Mouse (Mus musculus): ENCODE data around the gene Gm39566. TPM values are rescaled to one million over a fixed set of nuclear protein-coding genes. Genes with fewer than 3 reads are reported as not detected.

The Gm39566 gene
- polyA plus RNA-seq, 1 experiment from 2014 or later, result not detected

DNA sequence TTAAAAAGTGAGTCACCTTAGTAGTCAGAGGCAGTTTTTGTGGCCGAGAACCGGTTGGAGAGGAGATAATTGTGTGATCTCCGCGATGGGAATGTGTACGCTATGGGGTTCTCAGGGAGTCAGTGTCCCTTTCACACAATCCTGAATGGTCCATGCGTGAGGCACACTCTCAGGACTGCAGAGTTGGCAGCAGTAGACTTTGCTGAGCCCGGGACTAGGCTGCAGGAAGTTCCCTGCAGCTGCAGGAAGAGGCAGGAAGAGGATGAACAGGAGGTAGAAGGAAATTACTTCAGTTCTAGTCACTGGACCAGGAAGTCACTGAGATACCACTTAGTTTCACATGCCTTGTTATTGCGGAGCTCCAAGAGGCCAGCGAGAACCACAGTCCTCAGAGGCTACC is 34.0 kb upstream of the Gm39566 start:
- H3K4me3 ChIP-seq (replicated peaks; ENCODE audit: low read length), result no peak overlapping the region
- DNase-seq (ENCODE audit: low spot score), result no peak
- H3K27ac ChIP-seq, result no peak overlapping the region
- 94% methylated on average over 9 of the region's 9 CpGs for WGBS
- H3K4me1 ChIP-seq (replicated peaks; ENCODE audit: control insufficient read depth, insufficient read depth, low read length), result peaks cover 24% of the 10 kb centered on the region
- ATAC-seq (ENCODE audit: low FRiP score), result no peak
- no peaks in the 10 kb centered on the region for H3K27me3 ChIP-seq (ENCODE audit: control insufficient read depth, insufficient read depth, low read length)
- no peak overlapping the region for H3K4me2 ChIP-seq (replicated peaks)
- H3K9ac ChIP-seq, result no peak overlapping the region
- H3K9me3 ChIP-seq (ENCODE audit: control insufficient read depth, low read length), result no peaks in the 10 kb centered on the region
- peaks cover 40% of the 10 kb centered on the region for H3K36me3 ChIP-seq (replicated peaks; ENCODE audit: control insufficient read depth, insufficient read depth)

DNA sequence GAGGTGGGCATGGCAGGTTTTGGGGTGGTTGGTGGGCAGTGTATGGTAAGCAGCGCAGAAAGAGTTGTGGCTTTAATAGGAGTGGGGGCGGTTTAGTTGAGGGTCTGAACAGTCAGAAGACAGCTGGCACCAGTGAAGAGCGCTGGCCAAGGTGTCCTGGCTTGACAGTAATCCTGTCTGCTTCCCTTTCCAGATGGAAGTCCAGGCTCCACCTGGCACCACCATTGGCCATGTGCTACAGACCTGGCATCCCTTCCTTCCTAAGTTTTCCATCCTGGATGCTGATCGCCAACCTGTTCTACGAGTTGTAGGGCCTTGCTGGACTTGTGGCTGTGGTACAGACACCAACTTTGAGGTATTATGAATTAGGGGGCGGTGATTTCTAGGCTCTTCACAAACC is 32.9 kb upstream of the Gm39566 start:
- no peak for DNase-seq (ENCODE audit: low spot score)
- Histone ChIP-seq H3K27ac (no peak overlapping the region), H3K27me3 (ENCODE audit: control insufficient read depth, insufficient read depth, low read length) (no peaks in the 10 kb centered on the region), H3K4me3 (replicated peaks; ENCODE audit: low read length) (peak overlapping the region; percentile 60), H3K36me3 (replicated peaks; ENCODE audit: control insufficient read depth, insufficient read depth) (peaks cover 40% of the 10 kb centered on the region), H3K9ac (peak overlapping the region; percentile 77; the same call in 1 of the 2 replicates), H3K9me3 (ENCODE audit: control insufficient read depth, low read length) (no peaks in the 10 kb centered on the region), H3K4me2 (replicated peaks) (peak overlapping the region; percentile 86), H3K4me1 (replicated peaks; ENCODE audit: control insufficient read depth, insufficient read depth, low read length) (peaks cover 24% of the 10 kb centered on the region)
- 92% methylated on average over 6 of the region's 6 CpGs for WGBS
- ATAC-seq (ENCODE audit: low FRiP score), result no peak

DNA sequence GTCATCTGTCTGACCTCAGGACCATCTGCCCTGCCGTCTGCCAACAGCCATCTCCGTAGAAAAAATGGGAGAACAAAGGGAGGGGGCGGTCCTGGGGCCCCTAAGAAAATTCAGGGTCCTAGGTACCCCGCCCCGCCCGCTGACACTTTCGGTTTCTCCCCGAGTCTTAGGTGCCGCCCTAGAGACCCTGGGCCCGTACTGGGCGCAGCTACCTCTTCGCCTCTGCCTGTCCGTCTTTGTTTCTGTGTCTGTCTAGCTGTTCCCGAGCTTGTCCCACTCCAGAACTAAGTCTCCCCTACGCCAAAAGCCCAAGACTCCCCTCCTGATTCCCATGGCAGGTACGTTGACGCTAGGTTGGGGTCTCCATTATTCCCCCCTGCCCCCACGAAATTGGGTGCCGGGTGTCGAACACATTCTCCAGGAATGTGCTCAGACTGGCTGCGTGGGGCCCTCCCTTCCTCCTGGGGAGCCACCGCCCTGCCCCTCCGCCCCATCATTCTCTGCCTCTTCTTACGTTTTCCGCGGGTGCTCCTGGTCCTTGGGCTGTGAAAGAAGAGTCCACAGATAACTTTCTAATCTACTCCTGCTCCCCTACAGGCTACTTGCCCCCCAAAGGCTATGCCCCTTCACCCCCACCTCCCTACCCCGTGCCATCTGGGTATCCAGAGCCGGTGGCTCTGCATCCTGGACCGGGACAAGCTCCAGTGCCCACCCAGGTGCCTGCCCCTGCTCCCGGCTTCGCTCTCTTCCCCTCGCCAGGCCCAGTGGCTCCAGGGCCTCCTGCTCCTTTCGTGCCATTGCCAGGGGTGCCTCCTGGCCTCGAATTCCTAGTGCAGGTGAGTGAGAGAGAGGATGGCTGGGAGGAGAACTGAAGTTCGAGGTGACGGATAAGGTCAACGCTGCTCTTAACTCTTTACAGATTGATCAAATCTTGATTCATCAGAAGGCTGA is 31.9 kb upstream of the Gm39566 start:
- Histone ChIP-seq H3K27me3 (ENCODE audit: control insufficient read depth, insufficient read depth, low read length) (no peaks in the 10 kb centered on the region), H3K27ac (peak overlapping the region; percentile 93), H3K9ac (peak overlapping the region; percentile 77), H3K36me3 (replicated peaks; ENCODE audit: control insufficient read depth, insufficient read depth) (peaks cover 40% of the 10 kb centered on the region), H3K9me3 (ENCODE audit: control insufficient read depth, low read length) (no peaks in the 10 kb centered on the region), H3K4me3 (replicated peaks; ENCODE audit: low read length) (peak overlapping the region; percentile 60), H3K4me2 (replicated peaks) (peak overlapping the region; percentile 86), H3K4me1 (replicated peaks; ENCODE audit: control insufficient read depth, insufficient read depth, low read length) (peaks cover 24% of the 10 kb centered on the region)
- WGBS, result 11% methylated on average over 37 of the region's 37 CpGs
- peak; percentile 54 for ATAC-seq (ENCODE audit: low FRiP score)
- no peak for DNase-seq (ENCODE audit: low spot score)

DNA sequence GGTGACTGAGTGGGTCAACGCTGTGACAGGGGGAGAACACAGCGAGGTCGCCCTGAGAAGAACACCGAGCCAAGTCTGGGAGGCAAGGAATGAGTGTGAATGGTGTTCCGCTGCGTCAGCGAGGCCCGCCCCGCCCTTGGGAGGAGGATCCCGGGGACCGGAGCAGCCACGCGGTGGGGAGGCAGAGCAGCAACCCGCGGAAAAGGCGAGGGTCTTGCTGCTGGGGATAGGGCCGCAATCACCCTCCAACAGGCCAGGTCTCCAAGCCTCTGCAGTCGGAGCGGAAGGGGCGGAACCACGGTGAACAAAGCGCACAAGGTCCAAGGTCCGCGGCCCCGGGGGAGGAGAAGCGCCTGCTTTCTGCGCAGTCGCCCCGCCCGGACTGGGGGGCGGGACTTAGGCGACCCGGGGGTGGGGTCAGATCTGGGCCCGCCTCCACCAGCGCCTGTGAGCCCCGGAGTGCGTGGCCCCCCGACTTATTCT is 31.1 kb upstream of the Gm39566 start, which contains the start of gene Plscr3:
TSS of gene Plscr3 (plus strand) at position 179 of the 483 bp plus-strand sequence.
- under 1% methylated on average over 35 of the region's 38 CpGs for WGBS
- no peaks in the 10 kb centered on the region for H3K9me3 ChIP-seq (ENCODE audit: control insufficient read depth, low read length)
- peak within 1 kb of the TSS; percentile 60 for H3K4me3 ChIP-seq (replicated peaks; ENCODE audit: low read length)
- peaks cover 24% of the 10 kb centered on the region for H3K4me1 ChIP-seq (replicated peaks; ENCODE audit: control insufficient read depth, insufficient read depth, low read length)
- peak within 1 kb of the TSS; percentile 86 for H3K4me2 ChIP-seq (replicated peaks)
- peak within 1 kb of the TSS; percentile 77 for H3K9ac ChIP-seq
- DNase-seq (ENCODE audit: low spot score) (peak; percentile 89), ATAC-seq (ENCODE audit: low FRiP score) (peak; percentile 93)
- no peaks in the 10 kb centered on the region for H3K27me3 ChIP-seq (ENCODE audit: control insufficient read depth, insufficient read depth, low read length)
- peak within 1 kb of the TSS; percentile 93 for H3K27ac ChIP-seq
- H3K36me3 ChIP-seq (replicated peaks; ENCODE audit: control insufficient read depth, insufficient read depth), result peaks cover 35% of the 10 kb centered on the region

DNA sequence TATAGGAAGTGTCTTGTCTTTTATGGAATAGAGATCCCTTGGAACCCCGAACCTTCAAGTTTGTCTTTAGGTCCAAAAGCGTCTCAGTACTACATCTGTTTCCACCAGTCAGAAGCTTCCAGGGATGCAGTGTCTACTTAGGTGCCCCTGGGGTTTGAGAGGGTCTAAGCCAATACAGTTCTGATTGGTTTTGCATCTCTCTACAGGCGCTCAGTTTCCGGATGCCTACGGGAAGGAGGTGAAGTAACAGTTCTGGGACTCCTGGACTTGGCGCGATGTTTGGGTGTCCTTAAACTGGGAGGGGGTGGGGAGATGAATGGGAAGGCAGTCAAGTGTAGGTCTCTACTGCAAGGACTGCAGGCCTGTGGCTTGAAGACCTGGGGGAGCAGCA is 23.6 kb upstream of the Gm39566 start:
- ATAC-seq (ENCODE audit: low FRiP score), result no peak
- Histone ChIP-seq H3K27me3 (ENCODE audit: control insufficient read depth, insufficient read depth, low read length) (no peaks in the 10 kb centered on the region), H3K4me2 (replicated peaks) (peak overlapping the region; percentile 99), H3K27ac (peak overlapping the region; percentile 80), H3K4me1 (replicated peaks; ENCODE audit: control insufficient read depth, insufficient read depth, low read length) (peaks cover 33% of the 10 kb centered on the region), H3K36me3 (replicated peaks; ENCODE audit: control insufficient read depth, insufficient read depth) (peaks cover 3% of the 10 kb centered on the region), H3K4me3 (replicated peaks; ENCODE audit: low read length) (peak overlapping the region; percentile 95), H3K9ac (peak overlapping the region; percentile 62), H3K9me3 (ENCODE audit: control insufficient read depth, low read length) (no peaks in the 10 kb centered on the region)
- WGBS, result 2% methylated on average over 7 of the region's 7 CpGs
- DNase-seq (ENCODE audit: low spot score), result no peak

DNA sequence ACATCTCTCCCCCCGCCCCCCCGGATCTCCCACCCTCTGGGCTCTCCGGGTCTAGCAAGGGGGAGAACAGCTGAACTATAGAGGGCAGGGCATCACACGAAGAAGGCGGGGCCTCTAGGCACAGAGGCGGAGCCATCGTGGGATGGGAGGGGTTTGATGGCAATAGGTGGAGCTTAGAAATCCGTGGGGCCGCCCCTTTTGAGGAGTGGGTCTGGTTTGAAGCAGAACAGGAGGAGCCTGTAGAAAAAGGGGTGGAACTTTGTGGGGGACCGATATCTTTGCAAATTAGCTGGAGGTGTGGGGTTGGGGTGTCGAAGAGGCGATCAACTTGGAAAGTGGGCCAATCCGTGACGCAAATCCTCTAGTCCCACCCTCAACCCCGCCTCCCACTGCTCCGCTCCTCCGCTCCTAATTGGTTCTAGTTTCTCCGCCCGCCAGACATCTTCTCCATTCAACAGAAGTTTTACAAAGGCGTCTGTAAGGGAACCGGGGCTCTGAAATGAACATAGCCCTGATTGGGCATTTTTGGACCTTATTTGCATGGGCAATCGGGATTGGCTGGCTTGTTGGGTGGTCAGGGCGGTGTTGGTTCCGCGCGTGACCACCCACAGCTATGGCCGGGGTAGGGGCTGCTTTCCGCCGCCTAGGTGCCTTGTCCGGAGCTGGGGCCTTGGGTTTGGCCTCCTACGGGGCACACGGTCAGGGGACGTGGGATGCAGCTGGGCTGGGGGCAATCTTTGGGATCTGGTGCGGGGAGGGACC is 23.0 kb upstream of the Gm39566 start, which contains the start of gene Tmem256:
TSS of gene Tmem256 (plus strand) at position 563 of the 762 bp plus-strand sequence.
- Histone ChIP-seq H3K27me3 (ENCODE audit: control insufficient read depth, insufficient read depth, low read length) (no peaks in the 10 kb centered on the region), H3K9me3 (ENCODE audit: control insufficient read depth, low read length) (no peaks in the 10 kb centered on the region), H3K4me2 (replicated peaks) (peak within 1 kb of the TSS; percentile 99), H3K36me3 (replicated peaks; ENCODE audit: control insufficient read depth, insufficient read depth) (peaks cover 9% of the 10 kb centered on the region), H3K4me1 (replicated peaks; ENCODE audit: control insufficient read depth, insufficient read depth, low read length) (peaks cover 35% of the 10 kb centered on the region), H3K4me3 (replicated peaks; ENCODE audit: low read length) (peak within 1 kb of the TSS; percentile 95), H3K9ac (peak within 1 kb of the TSS; percentile 98), H3K27ac (peak within 1 kb of the TSS; percentile 98)
- DNase-seq (ENCODE audit: low spot score), result peak; percentile 97
- WGBS, result under 1% methylated on average over 34 of the region's 34 CpGs
- ATAC-seq (ENCODE audit: low FRiP score), result peak; percentile 91

DNA sequence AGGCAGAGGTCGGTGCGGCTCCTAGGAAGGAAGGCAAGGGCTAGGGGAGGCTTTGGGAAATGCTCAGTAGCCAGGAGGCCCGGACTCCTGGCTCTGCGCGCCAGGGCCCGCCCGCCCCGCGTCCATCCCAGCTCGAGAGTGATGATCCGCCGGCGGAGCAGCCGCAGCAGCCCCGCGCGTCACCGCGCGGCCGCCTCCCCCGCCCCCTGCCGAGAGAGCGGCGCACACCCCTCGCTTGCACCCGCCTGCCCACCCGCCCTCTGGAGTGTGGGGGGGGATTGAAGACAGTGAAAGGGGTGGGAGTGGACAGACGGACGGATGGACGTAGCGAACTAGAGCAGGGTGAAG is 22.5 kb upstream of the Gm39566 start, which contains the start of gene Nlgn2:
TSS of gene Nlgn2 (minus strand) at position 181 of the 348 bp plus-strand sequence.
- Histone ChIP-seq H3K4me1 (replicated peaks; ENCODE audit: control insufficient read depth, insufficient read depth, low read length) (peaks cover 35% of the 10 kb centered on the region), H3K9ac (peak within 1 kb of the TSS; percentile 98), H3K4me2 (replicated peaks) (peak within 1 kb of the TSS; percentile 99), H3K27ac (peak within 1 kb of the TSS; percentile 98), H3K9me3 (ENCODE audit: control insufficient read depth, low read length) (no peaks in the 10 kb centered on the region), H3K27me3 (ENCODE audit: control insufficient read depth, insufficient read depth, low read length) (no peaks in the 10 kb centered on the region), H3K4me3 (replicated peaks; ENCODE audit: low read length) (peak within 1 kb of the TSS; percentile 95), H3K36me3 (replicated peaks; ENCODE audit: control insufficient read depth, insufficient read depth) (peaks cover 14% of the 10 kb centered on the region)
- DNase-seq (ENCODE audit: low spot score), result peak; percentile 86
- peak; percentile 74 for ATAC-seq (ENCODE audit: low FRiP score)
- WGBS, result 0% methylated on average over 30 of the region's 32 CpGs

DNA sequence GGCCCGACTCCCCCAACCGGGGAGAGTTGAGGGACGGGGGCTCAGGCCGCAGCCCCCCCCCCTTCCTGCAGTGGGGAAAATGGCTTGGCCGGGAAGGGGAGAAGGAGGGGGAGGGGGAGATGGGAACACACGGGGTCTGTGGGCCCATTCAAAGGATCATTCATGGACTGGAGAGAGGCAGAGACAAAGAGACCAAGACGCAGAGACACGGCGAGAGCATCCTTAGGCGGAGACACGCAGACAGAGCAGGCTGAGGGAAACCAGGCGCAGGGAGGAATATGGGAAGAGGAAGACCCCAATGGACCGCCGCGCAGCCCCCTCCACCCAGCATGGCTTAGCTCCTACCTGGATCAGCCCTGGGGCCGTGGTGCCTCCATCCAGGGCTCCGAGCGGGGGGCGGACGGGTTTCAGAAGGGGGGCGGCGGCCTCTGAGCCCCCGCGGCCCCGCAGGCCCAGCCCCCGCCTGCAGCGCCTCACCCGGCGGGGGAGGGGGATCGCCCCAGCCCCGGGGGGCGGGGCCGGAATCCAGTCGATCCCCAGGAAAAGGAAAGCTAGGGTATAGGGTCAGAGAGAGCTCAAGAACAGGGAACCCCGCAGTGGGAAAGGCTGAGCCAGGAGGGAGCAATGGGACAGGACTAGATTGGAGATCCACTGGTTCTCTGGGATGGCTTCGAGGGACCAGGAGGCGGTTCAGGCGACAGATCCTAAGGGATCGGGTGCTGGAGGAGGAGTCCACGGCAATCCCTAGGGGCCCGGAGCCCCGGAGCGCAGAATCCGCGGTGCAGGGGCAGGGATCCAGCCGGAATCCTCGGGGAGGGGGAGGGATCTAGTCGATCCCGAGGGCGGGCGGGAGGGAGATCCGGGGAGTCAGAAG is 21.8 kb upstream of the Gm39566 start:
- DNase-seq (ENCODE audit: low spot score) (peak; percentile 50), ATAC-seq (ENCODE audit: low FRiP score) (no peak)
- H3K27ac ChIP-seq, result peak overlapping the region; percentile 98
- peaks cover 21% of the 10 kb centered on the region for H3K36me3 ChIP-seq (replicated peaks; ENCODE audit: control insufficient read depth, insufficient read depth)
- peaks cover 35% of the 10 kb centered on the region for H3K4me1 ChIP-seq (replicated peaks; ENCODE audit: control insufficient read depth, insufficient read depth, low read length)
- H3K9me3 ChIP-seq (ENCODE audit: control insufficient read depth, low read length), result no peaks in the 10 kb centered on the region
- no peaks in the 10 kb centered on the region for H3K27me3 ChIP-seq (ENCODE audit: control insufficient read depth, insufficient read depth, low read length)
- H3K4me2 ChIP-seq (replicated peaks), result peak overlapping the region; percentile 99
- H3K9ac ChIP-seq, result peak overlapping the region; percentile 98
- WGBS, result under 1% methylated on average over 47 of the region's 52 CpGs
- H3K4me3 ChIP-seq (replicated peaks; ENCODE audit: low read length), result peak overlapping the region; percentile 95
